Mouse (Mus musculus) hindbrain, embryonic 11.5 days (tissue): Measurements from ENCODE around the gene Srcap. TPM values are rescaled to one million over a fixed set of nuclear protein-coding genes. Genes with fewer than 3 reads are reported as not detected.
"Not testable (repeated sequence)": the region's sequence is repeated elsewhere in the genome, so short reads cannot be mapped to it uniquely, and the experiment has no call there.

Source experiments
- ATAC-seq: fragments of 200-750 bp; cut with Nextera tagmentation; 2 replicates; pipeline ENCODE4 v1.8.0; 2017; ENCODE audit warnings: mild to moderate bottlenecking, moderate TSS enrichment, moderate library complexity; ENCODE audit not compliant: low FRiP score
- DNase-seq: peaks from one replicate; pipeline ENCODE4 v3.0.0-alpha.2; 2015; ENCODE audit warnings: low spot score
- H3K27ac ChIP-seq: fragments of 300-500 bp; sonication (generic); 2 replicates; pipeline ENCODE4 v1.5.1; 2014; ENCODE audit warnings: mild to moderate bottlenecking, low read depth, low read length
- H3K27me3 ChIP-seq: fragments of 300-500 bp; sonication (generic); 2 replicates; pipeline ENCODE4 v1.6.1; 2014; ENCODE audit warnings: mild to moderate bottlenecking, low read length, moderate library complexity, mixed read lengths; ENCODE audit not compliant: control insufficient read depth, insufficient read depth
- H3K36me3 ChIP-seq: fragments of 300-500 bp; sonication (generic); 2 replicates; pipeline ENCODE4 v1.6.1; 2014; ENCODE audit warnings: mild to moderate bottlenecking, low read length, moderate library complexity, mixed read lengths; ENCODE audit not compliant: control insufficient read depth, insufficient read depth
- H3K4me1 ChIP-seq: fragments of 300-500 bp; sonication (generic); replicated peaks from 2 replicates; pipeline ENCODE4 v1.6.1; 2014; ENCODE audit warnings: low read length, mixed read lengths; ENCODE audit not compliant: control insufficient read depth, insufficient read depth
- H3K4me2 ChIP-seq: fragments of 300-500 bp; sonication (generic); replicated peaks from 2 replicates; pipeline ENCODE4 v1.6.1; 2014; ENCODE audit warnings: mild to moderate bottlenecking, low read depth, low read length
- H3K4me3 ChIP-seq: fragments of 300-500 bp; sonication (generic); 2 replicates; pipeline ENCODE4 v1.5.1; 2014; ENCODE audit warnings: low read depth, low read length
- H3K9ac ChIP-seq: fragments of 300-500 bp; sonication (generic); 2 replicates; pipeline ENCODE4 v1.6.1; 2014; ENCODE audit warnings: low read depth, low read length
- H3K9me3 ChIP-seq: fragments of 300-500 bp; sonication (generic); 2 replicates; pipeline ENCODE4 v1.6.1; 2016; ENCODE audit warnings: low read length; ENCODE audit not compliant: control insufficient read depth
- WGBS: fragments of 180-500 bp; shearing (Covaris S2); extraction: QIAGEN DNeasy Blood & Tissue Kit; methylation state at CpG from one replicate; pipeline ENCODE4 v1.1.7; 2014; 5-methylcytosine and 5-hydroxymethylcytosine counted together
- polyA plus RNA-seq: library from polyadenylated mRNA; unstranded; fragments of >200 nt; fragmentation: Nextera tagmentation; extraction: Ambion mirVana; gene quantifications from 2 replicates; pipeline ENCODE4 v1.2.1, GENCODE M21; 2014

The Srcap gene
- polyA plus RNA-seq, 1 experiment from 2014 or later = 81.5 TPM

GRCm38 (mm10) chr7:127479318-127480225 is 32.2 kb upstream of the Srcap start:
- peak overlapping the region; percentile 90 for H3K4me3 ChIP-seq
- peaks cover 8% of the 10 kb centered on the region; the same call in 1 of the 2 replicates for H3K4me1 ChIP-seq
- DNase-seq (peak; percentile 11), ATAC-seq (no peak)
- H3K27ac ChIP-seq = peak overlapping the region; percentile 95
- no peaks in the 10 kb centered on the region for H3K27me3 ChIP-seq
- no peaks in the 10 kb centered on the region for H3K9me3 ChIP-seq
- peaks cover 14% of the 10 kb centered on the region for H3K36me3 ChIP-seq
- 5% methylated on average over 47 of the region's 48 CpGs for WGBS
- H3K4me2 ChIP-seq = peak overlapping the region; percentile 87
- peak overlapping the region; percentile 84 for H3K9ac ChIP-seq

- Histone ChIP-seq H3K4me2 (peak overlapping the region; percentile 87), H3K27me3 (no peaks in the 10 kb centered on the region), H3K4me1 (peaks cover 8% of the 10 kb centered on the region; the same call in 1 of the 2 replicates), H3K27ac (no peak overlapping the region), H3K9ac (peak overlapping the region; percentile 84; the same call in 1 of the 2 replicates), H3K4me3 (peak overlapping the region; percentile 90), H3K36me3 (peaks cover 10% of the 10 kb centered on the region), H3K9me3 (no peaks in the 10 kb centered on the region)
- no peak for ATAC-seq
- WGBS = 74% methylated on average over 2 of the region's 2 CpGs
- DNase-seq = no peak
These were observed 31.5 kb upstream of the Srcap start for GRCm38 (mm10) chr7:127480321-127480720.

DNA sequence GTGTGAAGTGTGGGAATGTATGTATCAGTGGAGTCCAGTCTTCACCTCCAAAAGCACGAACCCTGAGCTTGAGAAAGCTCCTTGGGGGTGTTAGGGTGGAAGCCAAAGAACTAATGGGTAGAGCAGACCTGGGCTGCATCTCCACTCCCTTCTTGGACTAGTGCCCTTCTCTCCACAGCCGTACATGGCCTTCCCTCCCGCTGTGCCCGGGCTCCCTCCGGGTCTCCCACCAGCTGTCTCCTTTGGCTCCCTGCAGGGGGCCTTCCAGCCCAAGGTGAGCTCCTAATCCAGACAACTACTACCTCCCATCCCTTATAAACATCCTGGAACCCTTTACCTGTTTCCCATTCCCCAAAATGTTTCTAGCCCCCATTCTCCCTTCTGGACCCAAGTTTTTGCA is 26.4 kb upstream of the Srcap start:
- 88% methylated on average over 5 of the region's 5 CpGs for WGBS

GRCm38 (mm10) chr7:127488364-127488763 is 23.4 kb upstream of the Srcap start:
- ATAC-seq, H3K27ac ChIP-seq, DNase-seq, H3K4me2 ChIP-seq, H3K4me1 ChIP-seq, H3K9ac ChIP-seq, H3K9me3 ChIP-seq, H3K27me3 ChIP-seq, H3K4me3 ChIP-seq: not testable (repeated sequence)
- 92% methylated on average over 4 of the region's 5 CpGs for whole genome bisulfite sequencing
- H3K36me3 ChIP-seq = peaks cover 18% of the 10 kb centered on the region

More for the DNA sequence above, 26.4 kb upstream of the Srcap start:
- H3K4me1 ChIP-seq = peaks cover 2% of the 10 kb centered on the region; the same call in 1 of the 2 replicates
- H3K4me2 ChIP-seq = no peak overlapping the region
- peaks cover 17% of the 10 kb centered on the region for H3K36me3 ChIP-seq
- H3K9ac ChIP-seq = no peak overlapping the region
- no peaks in the 10 kb centered on the region for H3K9me3 ChIP-seq
- ATAC-seq (no peak), DNase-seq (no peak)
- H3K27ac ChIP-seq = no peak overlapping the region
- no peak overlapping the region for H3K4me3 ChIP-seq
- H3K27me3 ChIP-seq = no peaks in the 10 kb centered on the region

GRCm38 (mm10) chr7:127489982-127490381 is 21.8 kb upstream of the Srcap start:
- ATAC-seq (no peak), DNase-seq (no peak)
- H3K4me2 ChIP-seq = no peak overlapping the region
- no peaks in the 10 kb centered on the region for H3K27me3 ChIP-seq
- H3K9me3 ChIP-seq = no peaks in the 10 kb centered on the region
- WGBS = 97% methylated on average over 7 of the region's 7 CpGs
- H3K36me3 ChIP-seq = peaks cover 14% of the 10 kb centered on the region
- no peaks in the 10 kb centered on the region for H3K4me1 ChIP-seq
- H3K27ac ChIP-seq = no peak overlapping the region
- H3K9ac ChIP-seq = no peak overlapping the region
- H3K4me3 ChIP-seq = no peak overlapping the region

GRCm38 (mm10) chr7:127491846-127492245 is 19.9 kb upstream of the Srcap start:
- Histone ChIP-seq H3K27me3 (no peaks in the 10 kb centered on the region), H3K4me3 (no peak overlapping the region), H3K27ac (no peak overlapping the region), H3K9ac (no peak overlapping the region), H3K4me1 (no peaks in the 10 kb centered on the region), H3K9me3 (no peaks in the 10 kb centered on the region), H3K36me3 (peaks cover 12% of the 10 kb centered on the region), H3K4me2 (no peak overlapping the region)
- ATAC-seq (no peak), DNase-seq (no peak)
- WGBS = 84% methylated on average over 3 of the region's 3 CpGs

DNA sequence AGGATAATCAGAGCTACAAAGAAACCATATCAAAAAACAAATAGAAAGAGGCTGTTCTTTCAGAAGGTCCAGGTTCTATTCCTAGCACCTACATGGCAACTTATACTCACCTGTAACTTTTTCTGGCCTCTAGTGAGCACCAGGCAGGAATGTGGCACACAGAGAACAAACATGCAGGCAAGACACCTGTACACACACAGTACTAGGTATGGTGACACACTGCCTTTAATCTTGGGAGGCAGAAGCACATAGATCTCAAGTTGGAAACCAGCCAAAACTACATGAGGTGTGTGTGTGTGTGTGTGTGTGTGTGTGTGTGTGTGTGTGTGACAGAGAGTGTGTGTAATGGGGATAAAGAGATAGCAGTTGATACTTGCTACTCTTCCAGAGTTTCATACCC is 17.1 kb upstream of the Srcap start:
- Histone ChIP-seq H3K4me1 (no peaks in the 10 kb centered on the region), H3K27ac (no peak overlapping the region), H3K4me2 (no peak overlapping the region), H3K36me3 (peaks cover 8% of the 10 kb centered on the region), H3K4me3 (no peak overlapping the region), H3K9me3 (no peaks in the 10 kb centered on the region), H3K9ac (no peak overlapping the region), H3K27me3 (no peaks in the 10 kb centered on the region)
- ATAC-seq = no peak
- no peak for DNase-seq

GRCm38 (mm10) chr7:127497382-127497781 is 14.4 kb upstream of the Srcap start:
- no peak overlapping the region for H3K4me3 ChIP-seq
- no peaks in the 10 kb centered on the region for H3K4me1 ChIP-seq
- 84% methylated on average over 2 of the region's 2 CpGs for WGBS
- H3K36me3 ChIP-seq = no peaks in the 10 kb centered on the region
- DNase-seq = no peak
- H3K9me3 ChIP-seq = no peaks in the 10 kb centered on the region
- no peaks in the 10 kb centered on the region for H3K27me3 ChIP-seq
- H3K4me2 ChIP-seq = no peak overlapping the region
- H3K27ac ChIP-seq = no peak overlapping the region
- ATAC-seq = no peak
- no peak overlapping the region for H3K9ac ChIP-seq

- DNase-seq = peak; percentile 43
- no peaks in the 10 kb centered on the region for H3K36me3 ChIP-seq
- no peak overlapping the region for H3K27ac ChIP-seq
- H3K9ac ChIP-seq = no peak overlapping the region
- no peak overlapping the region for H3K4me3 ChIP-seq
- ATAC-seq = no peak
- H3K4me1 ChIP-seq = no peaks in the 10 kb centered on the region
- no peaks in the 10 kb centered on the region for H3K9me3 ChIP-seq
- no peak overlapping the region for H3K4me2 ChIP-seq
- no peaks in the 10 kb centered on the region for H3K27me3 ChIP-seq
- WGBS = 43% methylated on average over 3 of the region's 3 CpGs
These were observed 13.4 kb upstream of the Srcap start for GRCm38 (mm10) chr7:127498407-127498806.
